Mouse (Mus musculus) spleen, adult 2 months (tissue): Measurements from ENCODE around the gene Npl. TPM values are rescaled to one million over a fixed set of nuclear protein-coding genes. Genes with fewer than 3 reads are reported as not detected.

Experiments used
- DNase-seq, 2 experiments: peaks; one replicate each; pipeline versions ENCODE4 v3.0.0 to v3.0.0-alpha.2; 2012 to 2021; ENCODE audit warnings: low spot score in 2 of 2, low read depth in 1 of 2
- H3K27ac ChIP-seq: fragments of 200-500 bp; 2 replicates; pipeline ENCODE4 v1.5.1; 2012; ENCODE audit warnings: low read length, inconsistent platforms; ENCODE audit not compliant: insufficient read depth
- H3K27me3 ChIP-seq: fragments of 200-500 bp; 2 replicates; pipeline ENCODE4 v1.6.1; 2012; ENCODE audit warnings: mild to moderate bottlenecking, moderate library complexity, low read length, inconsistent platforms; ENCODE audit not compliant: control insufficient read depth, insufficient read depth
- H3K36me3 ChIP-seq: fragments of 200-500 bp; 2 replicates; pipeline ENCODE4 v1.6.1; 2012; ENCODE audit warnings: mild to moderate bottlenecking, low read length, inconsistent platforms; ENCODE audit not compliant: control insufficient read depth, insufficient read depth
- H3K4me1 ChIP-seq: fragments of 200-500 bp; 2 replicates; pipeline ENCODE4 v1.6.1; 2011; ENCODE audit warnings: inconsistent platforms; ENCODE audit not compliant: control insufficient read depth, insufficient read depth, insufficient read length
- H3K4me3 ChIP-seq: fragments of 200-500 bp; 2 replicates; pipeline ENCODE4 v1.5.1; 2011; ENCODE audit warnings: mild to moderate bottlenecking, inconsistent platforms; ENCODE audit not compliant: insufficient read depth, insufficient read length; ENCODE audit errors: extremely low read depth
- CTCF ChIP-seq: fragments of 200-500 bp; IDR thresholded peaks from 2 replicates; pipeline ENCODE4 v1.5.1; 2011; ENCODE audit warnings: mild to moderate bottlenecking, inconsistent platforms; ENCODE audit not compliant: insufficient read depth, insufficient read length, insufficient replicate concordance; ENCODE audit errors: extremely low read depth
- POLR2A ChIP-seq: fragments of 200-500 bp; IDR thresholded peaks from 2 replicates; pipeline ENCODE4 v1.6.1; 2011; ENCODE audit warnings: low read depth, low read length, inconsistent platforms
- WGBS: fragments of 180-500 bp; shearing (Covaris S2); methylation state at CpG from one replicate; pipeline ENCODE4 v1.1.7; 2018; 5-methylcytosine and 5-hydroxymethylcytosine counted together
- polyA plus RNA-seq: library from polyadenylated mRNA; depleted of rRNA; stranded (reverse); fragments of >200 nt; gene quantifications from 2 replicates; pipeline ENCODE4 v1.2.3, GENCODE M21; 2012

The Npl gene
- polyA plus RNA-seq, 1 experiment, result 1.9 TPM

DNA sequence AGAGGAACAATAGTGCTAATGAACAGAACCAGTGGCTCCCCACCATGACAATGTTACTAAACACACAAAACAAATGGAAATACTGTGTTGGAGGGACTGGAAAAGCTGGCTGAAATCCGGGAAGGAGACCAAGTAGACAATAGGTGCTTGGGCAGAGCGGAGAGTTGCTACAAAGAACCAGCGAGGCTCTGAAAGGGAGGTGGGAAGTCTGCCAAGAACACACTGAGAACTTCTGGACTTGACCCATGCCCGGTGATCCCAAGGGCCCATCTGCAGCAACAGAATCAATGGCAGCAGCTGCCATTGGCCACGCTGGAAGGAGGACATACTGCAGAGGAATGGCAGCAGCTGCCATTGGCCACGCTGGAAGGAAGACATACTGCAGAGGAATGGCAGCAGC is 43.6 kb downstream of the Npl start:
- TF ChIP-seq CTCF (no peak), POLR2A (no peak)
- H3K4me3 ChIP-seq, result no peak overlapping the region
- no peak overlapping the region for H3K27ac ChIP-seq
- H3K27me3 ChIP-seq, result no peaks in the 10 kb centered on the region
- H3K36me3 ChIP-seq, result no peaks in the 10 kb centered on the region
- DNase-seq, result no peak
- no peaks in the 10 kb centered on the region for H3K4me1 ChIP-seq
- WGBS, result 87% methylated on average over 6 of the region's 6 CpGs

DNA sequence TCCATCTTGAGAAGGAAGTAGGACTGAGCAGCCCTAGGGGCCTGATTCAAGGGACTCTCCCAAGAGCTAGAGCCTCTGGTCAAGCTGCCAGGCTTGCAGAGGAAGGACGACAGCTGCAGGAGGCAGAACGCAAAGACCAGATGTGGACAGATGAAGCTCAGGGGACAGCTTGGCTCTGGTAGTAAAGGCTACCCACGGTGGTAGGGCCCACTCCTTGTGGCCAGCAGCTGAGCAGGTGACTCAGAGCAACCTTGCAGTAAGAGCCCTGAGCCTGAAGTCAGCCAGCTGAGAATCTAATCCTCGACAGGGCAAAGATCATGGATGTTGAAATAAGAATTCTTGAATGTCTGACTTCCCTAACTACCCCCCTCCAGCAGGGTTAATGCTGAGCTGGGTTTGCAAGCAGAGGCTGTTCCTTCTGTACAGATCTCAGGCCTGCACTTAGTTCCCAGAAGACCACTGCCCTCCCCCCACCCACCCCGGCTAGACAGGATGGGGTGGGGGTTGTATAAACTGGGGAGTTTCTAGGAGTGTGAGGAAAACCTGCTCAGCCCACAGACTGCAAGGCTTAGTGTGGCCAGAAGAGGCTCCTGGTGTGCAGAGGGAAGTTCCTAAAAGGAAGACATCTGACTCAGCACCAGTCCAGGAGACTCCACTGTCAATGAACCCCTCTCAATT is 48.1 kb downstream of the Npl start:
- 70% methylated on average over 5 of the region's 5 CpGs for WGBS
- no peak overlapping the region for H3K4me3 ChIP-seq
- H3K27me3 ChIP-seq, result no peaks in the 10 kb centered on the region
- H3K4me1 ChIP-seq, result no peaks in the 10 kb centered on the region
- no peaks in the 10 kb centered on the region for H3K36me3 ChIP-seq
- TF ChIP-seq POLR2A (no peak), CTCF (no peak)
- H3K27ac ChIP-seq, result peak overlapping the region; percentile 68
- DNase-seq, result no peak

- H3K4me3 ChIP-seq, result no peak overlapping the region
- no peak for DNase-seq
- 96% methylated on average over 9 of the region's 9 CpGs for WGBS
- TF ChIP-seq CTCF (no peak), POLR2A (no peak)
- H3K27me3 ChIP-seq, result no peaks in the 10 kb centered on the region
- no peak overlapping the region for H3K27ac ChIP-seq
- H3K36me3 ChIP-seq, result no peaks in the 10 kb centered on the region
- no peaks in the 10 kb centered on the region for H3K4me1 ChIP-seq
Observed at GRCm38 (mm10) chr1:153500030-153500429, 49.8 kb downstream of the Npl start.

DNA sequence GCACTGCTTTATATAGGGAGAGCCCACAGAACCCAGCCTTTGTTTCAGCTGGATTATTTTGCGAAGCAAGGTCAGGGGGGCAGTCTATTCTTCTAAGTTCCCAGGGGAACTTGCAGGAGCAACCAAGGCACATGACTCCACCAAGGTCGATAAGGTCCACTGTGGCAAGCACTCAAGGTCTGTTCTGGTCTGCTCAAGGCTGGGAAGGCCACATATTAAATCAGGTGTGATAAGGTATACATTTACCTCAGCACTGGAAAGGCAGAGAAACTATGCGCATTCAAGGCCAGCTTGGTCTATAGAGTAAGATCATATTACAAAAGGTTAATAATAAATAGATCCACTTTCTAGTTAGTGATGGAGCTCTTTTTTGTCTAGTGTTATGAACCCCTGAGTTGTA is 53.8 kb downstream of the Npl start:
- 78% methylated on average over 3 of the region's 3 CpGs for WGBS

GRCm38 (mm10) chr1:153493931-153494330 is 55.9 kb downstream of the Npl start:
- H3K27ac ChIP-seq, result no peak overlapping the region
- no peaks in the 10 kb centered on the region for H3K27me3 ChIP-seq
- no peak for DNase-seq
- no peak for TF ChIP-seq POLR2A
- no peak for TF ChIP-seq CTCF
- WGBS, result 78% methylated on average over 6 of the region's 6 CpGs
- no peaks in the 10 kb centered on the region for H3K36me3 ChIP-seq
- peaks cover 11% of the 10 kb centered on the region; the same call in 1 of the 2 replicates for H3K4me1 ChIP-seq
- no peak overlapping the region for H3K4me3 ChIP-seq

More for the DNA sequence above, 53.8 kb downstream of the Npl start:
- no peak for DNase-seq
- Histone ChIP-seq H3K27me3 (no peaks in the 10 kb centered on the region), H3K27ac (no peak overlapping the region), H3K4me1 (peaks cover 7% of the 10 kb centered on the region; the same call in 1 of the 2 replicates), H3K4me3 (no peak overlapping the region), H3K36me3 (no peaks in the 10 kb centered on the region)
- TF ChIP-seq CTCF (no peak), POLR2A (no peak)

DNA sequence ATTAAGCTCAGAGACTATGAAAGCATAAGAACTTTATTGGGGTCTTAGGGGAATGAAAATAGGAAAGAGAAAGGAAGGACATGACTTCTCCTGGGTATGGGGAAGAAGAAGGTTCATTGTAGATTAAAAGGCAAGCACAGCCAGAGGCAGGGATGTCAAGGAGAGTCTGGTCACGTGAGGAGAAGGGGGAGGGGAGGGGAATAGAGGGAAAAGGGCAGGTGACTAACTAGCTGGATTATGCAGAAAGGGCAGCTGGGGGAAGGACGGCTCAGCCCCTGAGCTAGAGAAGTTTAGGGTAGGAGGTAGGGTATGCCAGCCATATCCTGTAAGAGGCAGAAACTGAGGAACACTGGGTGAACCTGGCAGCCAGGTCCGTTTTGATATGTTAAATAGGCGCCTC is 56.5 kb downstream of the Npl start:
- DNase-seq, result no peak
- WGBS, result 82% methylated on average over 4 of the region's 4 CpGs
- TF ChIP-seq CTCF, result no peak
- no peak for TF ChIP-seq POLR2A
- Histone ChIP-seq H3K36me3 (no peaks in the 10 kb centered on the region), H3K4me3 (no peak overlapping the region), H3K27ac (no peak overlapping the region), H3K27me3 (no peaks in the 10 kb centered on the region), H3K4me1 (peaks cover 15% of the 10 kb centered on the region; the same call in 1 of the 2 replicates)

- no peaks in the 10 kb centered on the region for H3K27me3 ChIP-seq
- WGBS, result 47% methylated on average over 1 of the region's 1 CpGs
- no peak for TF ChIP-seq POLR2A
- TF ChIP-seq CTCF, result no peak
Observed at GRCm38 (mm10) chr1:153491822-153492221, 58.0 kb downstream of the Npl start.

More at GRCm38 (mm10) chr1:153491822-153492221, 58.0 kb downstream of the Npl start:
- Histone ChIP-seq H3K4me1 (peaks cover 18% of the 10 kb centered on the region; the same call in 1 of the 2 replicates), H3K36me3 (no peaks in the 10 kb centered on the region), H3K4me3 (no peak overlapping the region), H3K27ac (peak overlapping the region; percentile 64)
- DNase-seq, result peak in 1 of 2 experiments; percentile 26
